Mouse (Mus musculus) cortical plate, adult 2 months (tissue): ENCODE results near the gene Fxn.

Experiments
- CTCF ChIP-seq: fragments of 200-500 bp; IDR thresholded peaks from 2 replicates; pipeline ENCODE4 v1.5.1; 2011; ENCODE audit warnings: mild to moderate bottlenecking, control low read depth, low read length; ENCODE audit not compliant: insufficient read depth; ENCODE audit errors: extremely low read depth
- POLR2A ChIP-seq: fragments of 200-500 bp; IDR thresholded peaks from 2 replicates; pipeline ENCODE4 v1.6.1; 2011; ENCODE audit warnings: mild to moderate bottlenecking, low read length, control low read depth; ENCODE audit not compliant: insufficient read depth; ENCODE audit errors: extremely low read depth

- TF ChIP-seq POLR2A (no peak), CTCF (no peak)
Measured at GRCm38 (mm10) chr19:24225305-24225696, 55.1 kb downstream of the Fxn start.
